ENCODE assay signal across 9 mouse cellular contexts in the genomic region with DNA sequence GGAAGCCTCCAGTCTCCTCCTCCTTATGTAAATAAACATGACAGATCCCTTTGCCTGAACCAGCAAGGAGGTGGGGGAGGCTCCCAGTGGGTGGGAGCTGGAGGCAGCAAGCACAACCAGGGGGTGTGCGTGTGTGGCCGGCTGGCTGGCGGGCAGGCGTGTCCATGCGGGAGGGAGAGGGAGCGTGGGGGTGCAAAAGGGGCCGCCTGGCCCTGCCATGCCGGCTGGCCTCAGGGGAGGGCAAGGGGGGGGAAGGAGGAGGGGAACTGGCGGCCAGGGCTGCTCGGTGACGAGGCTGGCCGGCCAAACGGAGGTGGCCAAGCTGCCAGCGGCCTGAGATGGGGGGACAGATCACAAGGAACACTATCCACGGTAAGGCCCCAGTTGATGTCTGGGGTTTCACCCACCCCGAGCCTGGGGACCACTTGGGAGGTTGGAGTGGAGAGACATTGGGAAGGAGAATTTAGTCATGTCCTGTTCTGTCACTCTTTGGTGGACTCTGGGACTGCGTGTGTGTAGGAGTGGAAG. TPM values are rescaled to one million over a fixed set of nuclear protein-coding genes. Genes with fewer than 3 reads are reported as not detected.
A peak's percentile ranks its signal among the peaks of the same experiment; 100 is the strongest.
DNase-seq lines count a peak whose midpoint lies in the region; ATAC-seq and TF ChIP-seq lines count a peak whose summit lies in the region.
"Had no signal": no experiment of that assay in that cellular context is flagged by ENCODE, and none has a peak within 500 bp of the region (broad histone marks: within the 10 kb centered on the region; RNA-seq: fewer than 3 reads in every experiment).

No protein-coding gene starts in this region.

- no peak for DNase-seq in ES-E14 (ENCODE audit: low read depth, low spot score)
- peak; percentile 77 for DNase-seq in cerebellum, adult 8-10 months
- DNase-seq in heart, postnatal 25 days (ENCODE audit: low spot score): peak; percentile 46
- peak; percentile 47 to 50 for DNase-seq in layer of hippocampus, adult 18-20 months (ENCODE audit: low spot score in 2 of 2)
- DNase-seq in lung, embryonic 14.5 days: peak; percentile 84
- peak; percentile 62 for DNase-seq in ovary, postnatal 14 days (ENCODE audit: low spot score)
- no peak for DNase-seq in natural killer cell, adult 2 months (ENCODE audit: low spot score in 2 of 2)

- in situ Hi-C loops in ES-E14 (cut with MboI; ENCODE audit: low sequenced_read_pairs in 2 of 2, unreplicated experiment in 2 of 2): no loop called here

- H3K27me3 ChIP-seq in lung, embryonic 14.5 days (ENCODE audit: insufficient read depth, low read length): no peaks in the 10 kb centered on the region

- TF ChIP-seq CTCF in lung, embryonic 14.5 days (IDR thresholded peaks at IDR 0.05; ENCODE audit: low read depth): no peak

- H3K9ac ChIP-seq in ES-E14 (ENCODE audit: insufficient read depth, low read depth, low read length, poor library complexity, severe bottlenecking): peak overlapping the region; percentile 15; the same call in 1 of the 2 replicates
- H3K9ac ChIP-seq in lung, embryonic 14.5 days: peak overlapping the region; percentile 30

- H3K27ac ChIP-seq in ES-E14 (ENCODE audit: insufficient read depth, low read depth, low read length, poor library complexity, severe bottlenecking): no peak overlapping the region
- H3K27ac ChIP-seq in lung, embryonic 14.5 days (ENCODE audit: low read depth): peak overlapping the region; percentile 54; the same call in 1 of the 2 replicates

- peak overlapping the region in 1 of 2 experiments; percentile 48; a peak in 1 of 4 replicates for H3K4me3 ChIP-seq in ES-E14 (ENCODE audit: insufficient read depth in 1 of 2, low read depth in 1 of 2, low read length in 2 of 2, poor library complexity in 1 of 2, severe bottlenecking in 1 of 2)
- peak overlapping the region; percentile 30 for H3K4me3 ChIP-seq in lung, embryonic 14.5 days (ENCODE audit: low read depth, low read length)

- WGBS in lung, embryonic 14.5 days: 2% methylated on average over 16 of the region's 17 CpGs

- peak overlapping the region; percentile 64 for H3K4me2 ChIP-seq in lung, embryonic 14.5 days

- peaks cover 0 to 8% of the 10 kb centered on the region in 2 experiments; a peak in 1 of 4 replicates for H3K4me1 ChIP-seq in ES-E14 (ENCODE audit: control insufficient read depth in 2 of 2, insufficient read depth in 2 of 2, low read length in 2 of 2, poor library complexity in 1 of 2)
- peaks cover 6% of the 10 kb centered on the region; the same call in 1 of the 2 replicates for H3K4me1 ChIP-seq in lung, embryonic 14.5 days (ENCODE audit: insufficient read depth)

- intact Hi-C loops in heart, postnatal 25 days (cut with DNase I): no loop called here

- ATAC-seq in frontal cortex, adult (ENCODE audit: low TSS enrichment): peak; percentile 93
- peak; percentile 94 for ATAC-seq in lung, embryonic 14.5 days (ENCODE audit: insufficient read depth)

- no peaks in the 10 kb centered on the region for H3K36me3 ChIP-seq in ES-E14 (ENCODE audit: control insufficient read depth, insufficient read depth, low read length, poor library complexity, severe bottlenecking)
- no peaks in the 10 kb centered on the region for H3K36me3 ChIP-seq in lung, embryonic 14.5 days (ENCODE audit: insufficient read depth)
- H3K36me3 ChIP-seq: G1E had no signal

- H3K9me3 ChIP-seq in ES-E14 (ENCODE audit: control insufficient read depth, insufficient read depth, low read depth, low read length): no peaks in the 10 kb centered on the region
- H3K9me3 ChIP-seq in lung, embryonic 14.5 days (ENCODE audit: low read depth, low read length): no peaks in the 10 kb centered on the region
- H3K9me3 ChIP-seq: G1E had no signal

TF ChIP-seq in ES-E14, 5 proteins besides CTCF, POLR2A, EP300 and RAD21:
- TF ChIP-seq MAFK (IDR thresholded peaks at IDR 0.05; ENCODE audit: insufficient read depth, low read depth, low read length) (no peak), CHD2 (IDR thresholded peaks at IDR 0.05; ENCODE audit: low read depth, low read length) (no peak), HCFC1 (IDR thresholded peaks at IDR 0.05; ENCODE audit: borderline replicate concordance, insufficient read depth, low read length) (no peak)

RNA-seq across cellular contexts. Expression of a gene that starts 50.2 kb away (rescaled TPM):
- 10.2 and 14.7 TPM in 2 replicates for total RNA-seq in ES-E14 (2012; rRNA removed)
- 1 to 10 TPM; 1.0 to 1.1 TPM for total RNA-seq in heart, postnatal 25 days (2021)
- 100 to 1,000 TPM; 194 to 204 TPM for total RNA-seq in layer of hippocampus, adult 18-20 months (2021)
- polyA plus RNA-seq in lung, embryonic 14.5 days (2014; fragmentation: Nextera tagmentation; extraction: Ambion mirVana): 7.6 and 8.0 TPM in 2 replicates
- polyA plus RNA-seq: G1E had no signal

Comparison
In these comparisons a context has a peak if more than half of its experiments do, and no peak if none do; other contexts are left out.
1. DNase-seq: peak in cerebellum, adult 8-10 months (single experiment), heart, postnatal 25 days (single experiment), layer of hippocampus, adult 18-20 months (2 of 2), lung, embryonic 14.5 days (single experiment) and ovary, postnatal 14 days (single experiment); none in ES-E14 (single experiment) and natural killer cell, adult 2 months (0 of 2).
2. RNA of a gene that starts 50.2 kb away (total RNA-seq): 194 to 204 TPM in layer of hippocampus, adult 18-20 months; 10.2 to 14.7 TPM in ES-E14 and 1.0 to 1.1 TPM in heart, postnatal 25 days; every median in the first group is over 10 times any median in the second.